Mouse (Mus musculus): ENCODE results near the gene Foxa2.

Gene Foxa2

GRCm38 (mm10) chr2:148004554-148005521 lies 41.9 kb downstream of the Foxa2 start:
- in situ Hi-C loops (cut with MboI, MseI): no loop called here

- in situ Hi-C loops (cut with MboI, MseI): no loop called here
Measured at GRCm38 (mm10) chr2:148003511-148003910, 43.3 kb downstream of the Foxa2 start.

GRCm38 (mm10) chr2:147998206-147998966 lies 48.4 kb downstream of the Foxa2 start:
- in situ Hi-C loops (cut with MboI, MseI): no loop called here

- in situ Hi-C loops (cut with MboI, MseI): no loop called here
Measured at GRCm38 (mm10) chr2:147996781-147997180, 50.0 kb downstream of the Foxa2 start.

- in situ Hi-C loops (cut with MboI, MseI): no loop called here
Measured at GRCm38 (mm10) chr2:147993821-147994220, 52.9 kb downstream of the Foxa2 start.

GRCm38 (mm10) chr2:147992935-147993679 lies 53.7 kb downstream of the Foxa2 start:
- in situ Hi-C loops (cut with MboI, MseI): no loop called here
